In the genomic region with DNA sequence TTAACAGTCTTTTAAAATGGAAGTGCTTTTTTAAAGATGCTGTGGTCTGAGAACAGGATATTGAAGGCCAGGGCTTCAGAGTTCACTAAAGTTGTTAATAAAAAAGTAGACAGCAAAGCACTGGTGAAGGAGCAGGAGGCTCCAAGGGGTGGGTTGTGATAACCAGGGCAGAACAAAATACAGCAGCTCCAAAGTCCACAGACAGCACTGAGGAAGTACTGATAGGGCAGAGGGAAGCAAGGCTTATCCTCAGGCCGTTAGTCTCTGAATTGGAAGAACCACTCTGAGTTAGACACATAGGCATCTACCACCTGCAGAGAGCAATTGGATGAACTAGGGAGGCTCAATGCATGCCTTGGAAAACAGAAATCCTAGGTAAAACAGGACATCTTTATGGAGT, we compare ENCODE assay signal across 29 mouse cellular contexts.
DNase-seq lines count a peak whose midpoint lies in the region; ATAC-seq and TF ChIP-seq lines count a peak whose summit lies in the region.
"Had no signal": no experiment of that assay in that cellular context is flagged by ENCODE, and none has a peak within 500 bp of the region (broad histone marks: within the 10 kb centered on the region; RNA-seq: fewer than 3 reads in every experiment).

No protein-coding gene starts in this region.

- ATAC-seq in liver, postnatal 0 days = no peak
- peak; percentile 29 to 56; a peak in 1 of 4 replicates for ATAC-seq in hematopoietic stem cell, adult 5-6 weeks (replicated peaks in 1 of 2; ENCODE audit: insufficient read depth in 1 of 2, low FRiP score in 2 of 2, low TSS enrichment in 1 of 2, low read depth in 1 of 2, poor library complexity in 2 of 2, severe bottlenecking in 2 of 2)
- ATAC-seq in liver, embryonic 12.5 days = peak; percentile 74
- peak; percentile 92 for ATAC-seq in megakaryocyte-erythroid progenitor cell, adult 5-6 weeks (replicated peaks; ENCODE audit: low FRiP score, low TSS enrichment, poor library complexity, severe bottlenecking)
- ATAC-seq in inflammation-experienced regulatory T-cells, adult 6 months = no peak
- ATAC-seq: forebrain, postnatal 0 days; midbrain, embryonic 16.5 days had no signal

- no peaks in the 10 kb centered on the region for H3K27me3 ChIP-seq in liver, postnatal 0 days (ENCODE audit: insufficient read depth, low read length)
- no peaks in the 10 kb centered on the region for H3K27me3 ChIP-seq in liver, embryonic 12.5 days (replicated peaks)
- H3K27me3 ChIP-seq: embryonic facial prominence, embryonic 13.5 days; forebrain, embryonic 12.5 days; limb, embryonic 15.5 days; neural tube, embryonic 12.5 days had no signal

- no peak for TF ChIP-seq EP300 in liver, postnatal 0 days (IDR thresholded peaks at IDR 0.05; ENCODE audit: low read depth)

- H3K4me2 ChIP-seq in liver, postnatal 0 days (ENCODE audit: low read depth, low read length) = no peak overlapping the region
- H3K4me2 ChIP-seq in liver, embryonic 12.5 days = no peak overlapping the region
- H3K4me2 ChIP-seq: embryonic facial prominence, embryonic 13.5 days; forebrain, embryonic 12.5 days; hindbrain, embryonic 14.5 days; limb, embryonic 15.5 days; lung, embryonic 14.5 days; neural tube, embryonic 12.5 days had no signal

- no peak overlapping the region for H3K9ac ChIP-seq in liver, postnatal 0 days (replicated peaks)
- no peak overlapping the region for H3K9ac ChIP-seq in liver, embryonic 12.5 days
- H3K9ac ChIP-seq: embryonic facial prominence, embryonic 13.5 days; forebrain, embryonic 12.5 days; forebrain, postnatal 0 days; hindbrain, embryonic 14.5 days; limb, embryonic 15.5 days; lung, embryonic 14.5 days; neural tube, embryonic 12.5 days had no signal

- peak; percentile 9 for DNase-seq in liver
- DNase-seq in liver, postnatal 0 days = no peak
- no peak for DNase-seq in heart, postnatal 10 days
- no peak for DNase-seq in ovary, postnatal 14 days (ENCODE audit: low spot score)
- DNase-seq: adrenal gland, postnatal 14 days; cerebellum, adult 11-12 months; cerebellum, adult 9-11 months; forebrain, postnatal 0 days; gastrocnemius, postnatal 10 days; kidney, adult 8-10 months; kidney, postnatal 4 days; layer of hippocampus, postnatal 36 days; lung, embryonic 14.5 days; lung, postnatal 14 days; thymus, postnatal 4 days had no signal

- TF ChIP-seq CTCF in liver, postnatal 0 days (IDR thresholded peaks at IDR 0.05; ENCODE audit: low read depth) = no peak

- intact Hi-C loops in heart, postnatal 10 days (cut with DNase I) = no loop called here

- H3K27ac ChIP-seq in liver, postnatal 0 days (ENCODE audit: low read depth) = no peak overlapping the region
- no peak overlapping the region for H3K27ac ChIP-seq in liver, embryonic 12.5 days
- H3K27ac ChIP-seq: embryonic facial prominence, embryonic 13.5 days; forebrain, embryonic 12.5 days; hindbrain, embryonic 14.5 days; kidney, postnatal 0 days; limb, embryonic 10.5 days; limb, embryonic 15.5 days; neural tube, embryonic 12.5 days had no signal

- WGBS in liver, postnatal 0 days (ENCODE audit: insufficient replicate concordance) = 16% methylated on average over 1 of the region's 1 CpGs
- WGBS in liver, embryonic 12.5 days (ENCODE audit: insufficient replicate concordance) = 19% methylated on average over 1 of the region's 1 CpGs

- no peaks in the 10 kb centered on the region for H3K36me3 ChIP-seq in liver, postnatal 0 days (replicated peaks; ENCODE audit: insufficient read depth, low read length)
- no peaks in the 10 kb centered on the region for H3K36me3 ChIP-seq in liver, embryonic 12.5 days
- H3K36me3 ChIP-seq: embryonic facial prominence, embryonic 13.5 days; forebrain, embryonic 12.5 days; G1E; limb, embryonic 10.5 days; limb, embryonic 15.5 days; neural tube, embryonic 12.5 days had no signal

- no peaks in the 10 kb centered on the region for H3K4me1 ChIP-seq in liver, postnatal 0 days (ENCODE audit: insufficient read depth)
- peaks cover 15% of the 10 kb centered on the region for H3K4me1 ChIP-seq in liver, embryonic 12.5 days
- H3K4me1 ChIP-seq: embryonic facial prominence, embryonic 13.5 days; forebrain, embryonic 12.5 days; limb, embryonic 10.5 days; limb, embryonic 15.5 days; neural tube, embryonic 12.5 days had no signal

- no peaks in the 10 kb centered on the region for H3K9me3 ChIP-seq in liver, postnatal 0 days (ENCODE audit: low read length)
- H3K9me3 ChIP-seq in liver, embryonic 12.5 days (replicated peaks) = no peaks in the 10 kb centered on the region
- H3K9me3 ChIP-seq: embryonic facial prominence, embryonic 13.5 days; forebrain, embryonic 12.5 days; G1E; limb, embryonic 10.5 days; limb, embryonic 15.5 days; neural tube, embryonic 12.5 days had no signal

- H3K4me3 ChIP-seq in liver, postnatal 0 days (ENCODE audit: low read depth, low read length) = no peak overlapping the region
- H3K4me3 ChIP-seq in liver, embryonic 12.5 days = no peak overlapping the region
- H3K4me3 ChIP-seq: embryonic facial prominence, embryonic 13.5 days; erythroblast, embryonic 14.5 days; forebrain, embryonic 12.5 days; limb, embryonic 10.5 days; limb, embryonic 15.5 days; neural tube, embryonic 12.5 days had no signal

Comparison
In these comparisons a context has a peak if more than half of its experiments do, and no peak if none do; other contexts are left out.
1. ATAC-seq: peak in hematopoietic stem cell, adult 5-6 weeks (2 of 2), liver, embryonic 12.5 days (single experiment) and megakaryocyte-erythroid progenitor cell, adult 5-6 weeks (single experiment); none in liver, postnatal 0 days (single experiment) and inflammation-experienced regulatory T-cells, adult 6 months (single experiment).